Mouse (Mus musculus) left cerebral cortex, adult 11 months (tissue): ENCODE results near the gene Zfp853.

Experiments used
- DNase-seq: peaks from one replicate; pipeline ENCODE4 v3.0.0; 2022; ENCODE audit warnings: low spot score

Zfp853 gene

DNA sequence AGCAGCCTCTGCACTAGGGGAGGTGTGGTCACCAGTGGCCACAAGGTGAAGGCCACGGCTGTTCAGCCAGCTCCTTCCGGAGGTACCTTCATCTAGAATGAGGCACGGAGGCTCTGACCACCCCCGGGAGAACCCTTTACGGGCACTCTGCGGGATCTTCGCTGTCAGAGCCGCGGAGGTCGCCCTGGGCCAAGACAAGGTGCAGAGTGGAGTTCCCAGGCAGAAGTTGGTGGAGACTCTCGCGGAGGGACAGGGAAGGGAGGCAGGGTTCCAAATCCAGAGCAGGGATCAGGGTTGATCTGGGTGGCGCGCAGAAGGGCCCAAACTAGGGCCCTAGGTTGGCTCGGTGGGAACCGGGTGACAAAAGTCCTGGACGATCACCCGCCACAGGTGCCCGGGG is 544 bp downstream of the Zfp853 start:
- no peak for DNase-seq

DNA sequence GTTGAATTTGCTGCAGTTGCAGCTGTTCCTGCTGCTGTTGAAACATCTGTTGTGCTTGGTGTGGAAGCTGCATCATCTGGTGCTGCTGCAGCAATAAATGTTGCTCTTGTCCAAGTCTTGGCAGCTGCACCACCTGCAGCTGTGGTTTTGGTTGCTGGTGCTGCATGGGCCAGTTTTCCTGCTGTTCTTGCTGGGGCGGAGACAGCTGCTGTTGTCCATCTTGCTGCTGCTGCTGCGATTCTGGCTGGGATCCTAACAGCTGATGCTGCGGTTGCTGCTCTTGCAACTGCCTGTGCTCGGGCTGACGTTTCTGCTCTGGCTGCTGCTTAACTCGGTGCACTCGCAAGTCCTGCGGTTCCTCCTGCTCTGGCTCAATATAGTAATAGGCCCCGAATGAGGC is 4.1 kb downstream of the Zfp853 start:
- DNase-seq: no peak

DNA sequence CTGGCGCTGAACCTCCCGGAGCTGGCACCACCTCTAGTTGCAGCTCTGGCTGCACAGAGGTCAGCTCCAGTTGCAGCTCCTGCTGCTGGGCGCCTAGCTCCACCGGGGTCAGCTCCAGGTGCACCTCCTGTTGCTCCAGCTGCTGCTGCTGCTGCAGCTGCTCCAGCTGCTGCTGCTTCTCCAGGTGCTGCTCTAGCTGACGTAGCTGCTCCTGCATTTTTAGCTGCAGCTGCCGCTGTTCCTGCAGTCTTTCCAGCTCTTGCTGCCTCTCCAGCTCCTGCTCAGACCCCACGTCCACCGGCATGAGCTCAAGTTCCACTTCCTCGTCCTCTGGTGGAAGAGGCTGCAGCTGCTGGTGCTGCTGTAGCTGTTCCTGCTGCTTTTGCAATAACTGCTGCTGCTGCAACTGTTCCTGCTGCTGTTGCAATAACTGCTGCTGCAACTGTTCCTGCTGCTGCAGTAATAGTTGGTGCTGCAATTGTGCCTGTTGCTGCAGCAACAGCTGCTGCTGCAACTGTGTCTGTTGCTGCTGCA is 5.0 kb downstream of the Zfp853 start:
- DNase-seq: no peak

DNA sequence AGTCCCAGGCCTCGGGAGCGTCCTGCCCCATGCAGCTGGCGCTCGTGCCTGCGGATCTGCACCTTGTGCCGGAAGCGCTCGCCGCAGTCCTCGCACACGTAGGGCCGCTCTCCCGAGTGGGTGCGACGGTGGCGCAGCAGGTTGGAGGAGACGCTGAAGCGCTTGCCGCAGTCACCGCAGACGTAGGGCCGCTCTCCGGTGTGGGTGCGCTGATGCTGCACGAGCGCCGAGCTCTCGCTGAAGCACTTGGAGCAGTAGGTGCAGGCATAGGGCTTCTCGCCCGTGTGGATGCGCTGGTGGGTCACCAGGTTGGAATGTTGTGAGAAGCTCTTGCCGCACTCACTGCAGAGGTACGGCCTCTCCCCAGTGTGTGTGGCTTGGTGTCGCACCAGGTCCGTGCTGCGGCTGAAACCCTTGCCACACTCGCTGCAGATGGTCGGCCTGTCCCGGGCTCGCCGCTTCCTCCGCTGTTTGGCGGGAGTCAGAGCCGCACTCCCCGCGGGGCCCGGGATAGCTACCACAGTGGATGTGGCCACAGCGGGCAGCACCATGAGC is 5.6 kb downstream of the Zfp853 start:
- no peak for DNase-seq

DNA sequence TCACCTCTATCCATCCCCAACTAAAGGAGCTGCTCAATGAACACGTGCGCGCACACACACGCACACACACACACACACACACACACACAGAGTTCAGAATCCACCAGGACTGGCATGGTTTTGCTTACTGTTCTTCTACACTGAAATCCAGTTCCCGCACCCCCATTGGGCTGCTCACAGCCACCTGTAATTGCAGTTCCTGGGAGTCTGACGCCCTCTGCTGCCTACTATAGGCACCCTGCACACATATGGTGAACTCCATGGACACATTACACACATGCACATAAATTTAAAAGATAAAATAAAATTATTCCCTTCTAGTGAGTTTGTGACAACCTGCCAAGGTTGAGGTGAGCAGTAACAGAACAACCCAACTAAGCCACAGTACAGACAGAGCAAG is 8.7 kb downstream of the Zfp853 start:
- no peak for DNase-seq

DNA sequence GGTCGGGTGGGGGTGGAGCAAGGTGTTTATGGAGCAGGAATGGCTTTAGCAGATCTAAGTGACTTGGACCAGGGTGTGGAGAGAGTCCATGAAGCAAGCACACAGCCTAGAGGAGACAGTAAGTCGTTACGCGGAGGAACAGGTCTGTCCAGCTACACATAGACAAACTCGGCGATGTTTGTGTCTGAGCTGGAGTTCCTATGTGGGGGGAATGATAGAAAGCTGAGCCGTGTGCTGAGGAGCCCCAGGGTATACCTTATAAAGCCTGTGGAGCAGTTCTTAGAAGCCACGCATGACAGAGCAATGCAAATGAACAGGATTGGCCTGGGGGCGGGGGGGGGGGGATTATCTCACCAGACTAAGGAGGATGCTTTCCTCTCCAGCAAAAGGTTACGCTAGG is 14.2 kb downstream of the Zfp853 start:
- DNase-seq: no peak

DNA sequence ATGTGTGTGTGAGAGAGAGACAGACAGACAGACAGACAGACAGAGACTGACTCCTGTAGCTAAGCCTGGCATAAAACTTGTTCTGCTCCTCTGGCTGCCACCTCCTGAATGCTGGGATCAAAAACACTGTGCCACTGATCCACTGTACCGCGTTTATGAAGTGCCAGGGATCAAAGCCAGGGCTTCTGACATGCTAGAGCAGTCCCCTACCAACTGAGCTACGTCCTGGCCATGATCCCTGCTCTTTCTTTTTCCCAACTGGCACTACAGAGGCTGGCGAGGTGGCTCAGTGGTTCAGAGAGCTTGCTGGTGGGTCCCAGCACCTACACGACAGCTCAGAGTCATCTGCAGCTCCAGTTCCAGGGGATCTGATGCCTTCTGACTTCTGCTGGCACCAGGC is 17.7 kb downstream of the Zfp853 start:
- no peak for DNase-seq

DNA sequence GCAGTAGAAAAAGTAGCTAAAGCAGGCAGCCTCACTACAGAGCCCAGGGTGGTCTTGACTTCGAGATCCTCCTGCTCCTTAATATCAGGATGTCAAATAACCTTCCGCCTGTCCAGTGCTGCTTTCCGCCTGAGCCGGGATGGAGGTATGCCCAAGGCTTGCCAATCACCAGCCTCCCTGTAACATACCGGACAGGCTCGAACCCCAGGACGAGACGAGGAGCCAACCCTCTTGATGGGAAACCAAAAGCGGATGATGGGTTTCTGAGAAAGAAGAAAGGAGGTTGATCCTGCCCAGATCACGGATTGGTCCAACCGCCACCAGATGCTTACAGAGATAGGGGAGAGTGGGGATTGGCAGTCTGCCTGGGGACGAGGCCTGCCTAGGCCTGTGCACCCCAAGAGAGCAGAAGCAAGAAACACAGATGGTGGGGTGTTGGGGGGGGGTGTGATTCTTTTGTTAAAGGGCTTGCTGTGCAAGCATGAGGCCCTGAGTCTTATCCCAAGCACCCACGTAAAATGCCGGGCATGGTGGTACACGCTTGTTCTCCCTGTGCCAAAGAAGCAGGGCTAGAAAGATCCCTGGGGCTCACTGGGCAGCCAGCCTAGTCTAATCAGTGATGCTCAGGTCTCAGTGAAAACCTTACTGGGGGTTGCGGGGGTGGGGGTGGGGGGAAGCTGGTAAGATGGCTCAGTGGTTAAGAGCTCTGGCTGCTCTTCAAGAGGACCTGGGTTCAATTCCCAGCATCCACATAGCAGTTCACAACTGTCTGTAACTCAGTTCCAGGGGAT is 20.7 kb downstream of the Zfp853 start:
- no peak for DNase-seq

DNA sequence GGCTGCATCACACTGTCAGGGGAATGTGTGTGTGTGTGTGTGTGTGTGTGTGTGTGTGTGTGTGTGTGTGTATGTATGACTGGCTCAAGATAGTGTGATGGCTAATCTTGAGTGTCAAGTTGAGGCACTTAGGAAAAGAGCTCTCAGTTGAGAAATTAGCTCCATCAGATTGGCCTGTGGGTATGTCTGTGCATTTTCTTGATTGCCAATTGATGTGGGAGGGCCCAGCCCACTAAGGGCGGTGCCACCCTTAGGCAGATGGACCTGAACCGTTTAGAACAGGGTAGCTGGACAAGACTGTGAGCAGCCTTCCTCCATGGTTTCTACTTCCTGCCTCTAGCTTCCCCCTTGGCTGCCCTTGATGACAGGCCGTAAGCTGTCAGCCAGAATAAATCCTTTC is 21.3 kb downstream of the Zfp853 start:
- no peak for DNase-seq

DNA sequence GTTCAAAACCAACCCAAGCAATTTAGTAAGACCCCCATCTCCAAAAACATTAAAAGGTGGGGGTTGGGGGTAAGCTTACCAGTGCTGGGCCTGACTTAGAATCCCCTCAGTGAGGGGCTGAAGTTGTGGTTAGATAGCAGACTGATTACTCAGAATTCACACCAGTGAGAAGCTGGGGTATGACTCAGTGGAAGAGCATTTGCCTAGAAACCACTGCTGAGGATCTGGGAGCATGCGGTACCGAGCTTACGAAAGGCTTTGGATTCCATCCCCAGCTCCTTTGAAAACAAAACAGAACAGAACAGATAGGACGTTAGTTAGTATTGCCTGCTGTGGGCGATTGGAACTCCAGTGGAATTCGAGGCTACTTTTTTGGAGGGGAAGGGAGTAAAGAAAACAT is 21.8 kb downstream of the Zfp853 start:
- DNase-seq: no peak

DNA sequence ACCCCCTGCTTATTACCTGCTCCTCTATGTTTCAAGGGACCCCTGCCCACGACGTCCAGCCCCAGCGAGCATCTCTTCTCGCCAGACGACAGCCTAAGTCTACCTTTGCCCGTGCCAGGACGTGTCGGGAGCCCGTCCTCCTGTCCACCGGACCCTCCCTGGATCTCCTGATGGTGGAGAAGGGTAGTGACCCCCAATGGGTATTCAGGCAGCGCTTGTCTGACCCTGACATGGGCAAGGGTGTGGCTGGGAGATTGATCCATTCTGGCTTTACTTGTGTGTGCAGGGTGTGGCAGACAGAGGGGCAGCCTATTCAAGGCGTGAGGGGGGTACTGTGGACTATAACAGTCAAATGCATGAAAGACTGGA is 23.3 kb downstream of the Zfp853 start:
- no peak for DNase-seq

DNA sequence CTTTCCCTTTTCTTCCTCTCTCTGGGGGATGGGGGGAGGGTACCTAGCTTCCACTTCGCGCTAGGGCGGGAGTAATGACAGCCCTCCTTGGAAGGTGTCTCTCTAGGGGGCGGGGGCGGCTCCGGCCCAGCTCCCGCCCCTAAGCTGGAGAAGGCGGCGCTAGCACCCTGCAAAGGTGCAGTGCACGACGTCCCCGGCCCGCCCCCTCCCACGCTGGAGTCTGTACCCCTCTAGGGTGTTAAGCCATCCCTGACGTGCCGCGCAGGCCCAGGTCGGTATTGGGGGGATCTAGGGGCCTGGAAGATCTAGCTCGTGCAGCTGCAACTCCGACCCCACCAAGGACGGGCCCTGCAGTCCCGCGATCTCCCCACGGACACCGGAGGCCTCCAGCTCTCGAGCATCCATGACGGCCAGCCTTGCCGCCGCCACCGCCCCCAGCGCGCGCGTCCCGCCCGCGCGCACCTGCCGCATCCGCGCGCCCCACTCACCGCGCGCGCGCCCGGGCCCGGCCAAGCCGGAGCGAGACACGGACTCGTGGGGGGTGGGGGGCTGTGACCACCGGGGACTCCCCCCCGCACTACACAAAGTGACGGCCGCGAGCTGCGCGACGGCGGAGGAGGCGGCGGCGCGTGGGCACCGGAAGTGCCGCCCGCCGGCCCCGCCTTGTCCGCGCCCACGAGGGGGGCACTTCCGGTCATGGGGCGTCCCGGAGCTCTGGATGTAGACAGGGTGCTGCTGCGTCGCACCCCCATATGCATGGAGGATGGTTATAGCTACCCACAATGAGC is 23.9 kb downstream of the Zfp853 start, which contains the start of gene Zfp316:
Gene Zfp316, minus strand, starts transcription at position 660 of the 788 bp plus-strand sequence.
- DNase-seq: peak; percentile 59

DNA sequence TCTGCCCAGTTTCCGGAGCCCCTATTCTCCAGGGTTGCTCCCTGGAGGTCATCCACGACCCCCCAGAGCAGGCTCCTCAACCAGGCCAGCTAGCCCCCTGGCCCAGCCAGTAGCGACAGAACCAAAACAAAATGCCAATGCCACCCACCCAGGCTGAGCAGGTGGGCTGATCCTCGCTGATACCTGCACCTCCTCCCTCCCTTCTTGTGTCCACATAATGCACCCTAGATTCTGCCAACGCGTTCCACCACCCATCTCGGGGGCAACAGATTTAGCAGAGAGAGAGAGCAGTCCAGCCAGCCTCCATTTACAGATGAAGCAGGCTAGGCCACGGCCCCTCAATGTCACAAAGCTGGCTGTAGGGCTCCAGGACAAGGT is 24.4 kb downstream of the Zfp853 start:
- DNase-seq: no peak

DNA sequence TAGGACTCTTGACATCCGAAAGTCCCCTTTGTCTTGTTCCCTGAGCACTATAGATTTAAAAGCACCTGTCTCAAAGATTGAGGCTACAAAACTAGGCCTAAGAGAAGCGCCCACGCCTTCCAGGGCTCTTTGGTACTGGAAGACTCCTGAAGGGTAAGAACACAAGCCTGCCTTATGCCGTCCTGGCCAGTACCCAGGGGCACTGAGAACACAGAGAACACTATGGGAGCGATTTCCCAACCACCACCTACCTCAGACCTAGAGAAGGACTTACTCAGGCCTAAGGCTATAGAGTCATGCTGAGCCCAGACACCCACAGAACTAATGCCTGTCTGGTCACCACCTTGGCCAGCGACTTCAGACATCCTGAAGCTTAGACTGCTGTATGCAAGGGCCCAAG is 26.6 kb downstream of the Zfp853 start:
- no peak for DNase-seq

DNA sequence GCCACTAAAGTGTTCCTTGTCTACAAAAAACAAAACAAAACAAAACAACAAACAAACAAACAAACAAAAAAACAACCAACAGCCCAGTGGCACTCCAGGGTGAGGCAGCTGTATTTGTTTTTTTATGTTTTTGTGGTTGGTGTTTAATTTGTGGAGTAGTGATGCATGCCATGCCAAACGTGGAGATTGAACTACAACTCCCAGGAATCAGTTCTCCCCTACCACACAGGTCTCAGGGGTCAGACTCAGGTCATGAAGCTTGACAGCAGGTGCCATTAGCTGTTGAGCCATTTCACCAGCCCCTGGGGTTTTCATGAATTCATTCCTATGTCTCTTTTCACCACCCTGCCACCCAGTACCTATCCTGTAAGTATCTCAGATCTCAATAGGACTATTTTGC is 28.0 kb downstream of the Zfp853 start:
- DNase-seq: no peak

DNA sequence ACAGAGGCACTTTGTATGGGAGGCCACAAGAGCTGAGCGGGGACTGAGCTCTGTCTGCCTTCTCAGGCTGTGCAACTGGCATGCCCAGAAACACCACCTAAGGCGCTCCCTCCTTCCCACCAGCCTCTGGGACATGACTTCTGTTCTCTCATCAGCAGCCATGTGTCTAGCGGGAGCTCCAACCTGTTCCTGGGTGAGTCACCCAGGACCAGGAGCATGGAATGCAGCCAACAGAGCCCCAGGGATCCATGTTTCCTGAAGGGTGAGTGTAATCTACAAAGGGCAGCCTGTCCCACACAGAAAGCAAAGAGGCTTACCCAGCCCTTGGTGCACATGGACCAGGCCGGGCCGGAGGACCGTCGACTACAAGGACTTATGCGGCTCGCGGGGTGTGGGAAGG is 28.7 kb downstream of the Zfp853 start:
- DNase-seq: no peak

DNA sequence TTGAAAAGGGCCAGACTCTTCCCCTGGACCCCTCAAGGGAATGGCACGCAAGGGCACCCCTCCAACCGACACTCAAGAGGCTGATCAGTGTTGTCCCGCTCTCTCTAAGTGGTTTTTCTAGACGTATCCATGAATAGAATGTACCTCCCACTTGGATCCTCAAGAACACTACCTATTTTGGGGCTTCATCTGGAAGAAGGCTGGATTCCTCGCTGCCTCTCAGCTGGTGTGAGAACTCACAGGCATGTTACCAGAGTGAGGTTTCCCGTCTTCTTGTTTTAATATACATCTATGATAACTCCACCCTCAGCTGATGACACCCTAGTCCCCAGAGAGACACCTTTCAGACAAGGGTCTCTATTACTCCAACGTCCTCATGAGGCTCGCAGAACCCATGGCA is 31.8 kb downstream of the Zfp853 start:
- DNase-seq: peak; percentile 47

DNA sequence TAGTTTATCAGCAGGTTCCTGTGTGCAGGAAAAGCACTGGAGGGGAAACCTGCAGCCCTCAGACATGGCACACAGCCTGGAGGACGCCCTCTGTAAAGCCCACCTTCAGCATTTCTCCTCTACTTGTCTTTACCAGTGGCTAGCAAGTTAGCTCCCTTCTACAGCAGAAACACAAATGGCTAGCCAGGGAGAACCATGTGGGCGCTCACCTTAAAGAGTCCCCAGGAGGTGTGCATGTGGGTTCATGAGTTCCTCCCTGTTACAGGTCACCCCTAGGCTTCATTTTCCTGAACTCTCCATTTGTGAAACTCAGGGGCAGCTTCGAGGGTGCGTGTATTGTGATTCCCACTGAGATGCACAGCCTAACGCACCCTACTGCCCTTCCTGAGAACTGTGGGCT is 37.6 kb downstream of the Zfp853 start:
- no peak for DNase-seq

DNA sequence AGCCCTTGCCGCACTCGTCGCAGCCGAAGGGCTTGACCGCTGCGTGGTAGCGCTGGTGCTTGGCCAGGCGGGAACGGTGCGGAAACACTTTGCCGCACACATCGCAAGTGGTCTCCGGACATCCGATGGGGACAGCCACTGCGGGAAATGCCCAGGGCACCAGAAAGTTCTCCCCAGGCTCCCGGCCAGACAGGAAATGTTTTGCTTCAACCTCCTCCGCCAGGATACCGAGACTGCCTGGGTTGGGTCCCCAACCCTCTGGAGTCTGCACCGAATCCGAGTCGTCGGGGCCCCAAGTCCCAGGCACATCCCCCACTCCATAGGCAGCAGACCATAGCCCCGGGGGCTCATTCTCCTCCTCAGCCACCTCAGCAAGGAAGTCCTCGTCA is 38.3 kb downstream of the Zfp853 start:
- DNase-seq: no peak

DNA sequence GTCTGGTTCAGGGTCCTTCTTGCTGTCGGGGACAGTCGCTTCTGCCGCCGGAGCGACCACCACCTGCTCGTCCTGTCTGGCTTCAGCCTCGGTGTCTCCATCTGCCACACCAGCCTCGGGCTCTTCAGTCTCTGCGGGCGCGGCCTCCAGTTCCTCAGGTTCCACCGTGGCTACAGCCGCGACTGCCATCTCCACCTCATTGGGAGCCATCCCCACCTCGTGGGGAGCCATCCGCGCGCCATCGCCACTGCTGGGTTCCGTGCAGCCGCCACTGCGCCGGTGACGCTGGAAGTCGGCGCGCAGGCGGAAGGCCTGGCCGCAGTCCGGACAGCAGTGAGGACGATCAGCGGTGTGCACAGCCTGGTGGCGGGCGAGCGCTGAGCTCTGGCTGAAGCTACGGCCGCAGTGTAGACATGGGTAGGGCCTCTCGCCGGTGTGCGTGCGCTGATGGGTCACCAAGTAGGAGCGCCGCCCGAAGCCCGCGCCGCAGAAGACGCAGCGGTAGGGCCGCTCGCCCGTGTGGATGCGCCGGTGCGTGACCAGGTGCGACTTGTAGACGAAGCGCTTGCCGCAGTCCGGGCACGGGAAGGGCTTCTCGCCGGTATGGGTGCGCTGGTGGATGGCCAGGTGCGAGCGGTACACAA is 38.8 kb downstream of the Zfp853 start:
- DNase-seq: no peak

DNA sequence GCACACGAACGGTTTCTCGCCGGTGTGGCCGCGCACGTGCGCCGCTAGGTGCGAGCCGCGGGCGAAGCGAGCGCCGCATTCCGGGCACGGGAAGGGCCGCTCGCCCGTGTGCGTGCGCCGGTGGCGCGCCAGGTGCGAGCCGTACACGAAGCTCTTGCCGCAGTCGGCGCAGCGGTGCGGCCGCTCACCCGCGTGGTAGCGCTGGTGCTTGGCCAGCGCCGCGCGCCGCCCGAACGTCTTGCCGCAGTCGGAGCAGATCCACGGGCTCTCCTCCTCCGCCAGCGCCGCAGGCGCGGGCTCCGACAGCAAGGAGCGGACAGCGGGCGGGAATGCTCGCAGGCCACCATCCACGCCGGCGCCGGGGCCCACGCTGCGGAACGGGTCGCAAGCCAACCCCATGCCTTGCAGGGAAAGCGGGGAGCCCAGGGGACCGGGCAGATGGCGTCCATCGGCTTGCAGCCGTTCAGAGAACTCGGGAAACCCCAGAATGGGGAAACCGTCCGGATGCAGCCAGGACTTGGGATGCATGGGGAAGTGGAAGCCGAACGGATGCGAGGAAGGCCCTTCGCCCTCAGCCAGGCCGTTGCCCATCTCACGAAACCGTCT is 39.4 kb downstream of the Zfp853 start:
- DNase-seq: no peak

DNA sequence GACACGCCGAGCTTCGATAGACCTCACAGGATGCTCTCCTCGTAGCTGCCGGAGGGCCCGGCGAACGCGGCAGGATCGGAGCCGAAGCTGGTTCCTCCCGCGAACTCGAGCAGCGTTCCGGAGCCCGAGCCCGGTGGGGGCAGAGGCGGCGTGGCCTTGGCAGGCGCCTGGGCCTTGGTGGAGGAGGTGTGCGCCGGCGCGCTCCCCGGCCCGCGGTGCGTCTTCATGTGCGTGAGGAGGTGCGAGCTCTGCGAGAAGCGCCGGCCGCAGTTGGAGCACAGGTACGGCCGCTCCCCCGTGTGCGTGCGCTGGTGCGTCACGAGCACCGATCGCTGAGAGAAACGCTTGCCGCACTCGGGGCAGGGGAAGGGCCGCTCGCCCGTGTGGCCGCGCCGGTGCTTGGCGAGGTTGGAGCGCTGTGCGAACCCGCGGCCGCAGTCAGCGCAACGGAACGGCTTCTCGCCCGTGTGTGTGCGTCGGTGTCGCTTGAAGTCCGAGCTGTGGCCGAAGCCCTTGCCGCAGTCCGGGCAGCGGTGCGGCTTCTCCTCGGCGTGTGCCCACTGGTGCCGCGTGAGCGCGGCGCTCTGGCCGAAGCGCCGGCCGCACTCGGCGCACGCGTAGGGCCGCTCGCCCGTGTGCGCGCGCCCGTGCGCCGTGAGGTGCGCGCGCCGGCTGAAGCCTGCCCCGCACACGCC is 40.1 kb downstream of the Zfp853 start:
- DNase-seq: no peak
